Mouse (Mus musculus): ENCODE results near the gene Gprin1. TPM values are rescaled to one million over a fixed set of nuclear protein-coding genes. Genes with fewer than 3 reads are reported as not detected.

The Gprin1 gene
- total and polyA plus RNA-seq, 2 experiments from 2014 or later: 39.0 to 213 TPM

- H3K27ac ChIP-seq (ENCODE audit: low read depth, low read length): peak overlapping the region; percentile 87
- H3K9me3 ChIP-seq (ENCODE audit: low read length): no peaks in the 10 kb centered on the region
- H3K36me3 ChIP-seq (ENCODE audit: insufficient read depth): no peaks in the 10 kb centered on the region
- peaks cover 55% of the 10 kb centered on the region for H3K4me1 ChIP-seq (ENCODE audit: insufficient read depth)
- no peak for TF ChIP-seq CTCF (IDR thresholded peaks at IDR 0.05; ENCODE audit: low read depth)
- DNase-seq: peak; percentile 75
- peak overlapping the region; percentile 33; the same call in 1 of the 2 replicates for H3K9ac ChIP-seq
- ATAC-seq: peak; percentile 39
- no peaks in the 10 kb centered on the region for H3K27me3 ChIP-seq (ENCODE audit: insufficient read depth, low read length)
- 0 out of 2 replicates have a peak overlapping the region, but pooled peaks have one; percentile 5 for H3K4me3 ChIP-seq (ENCODE audit: low read depth, low read length)
- peak overlapping the region; percentile 30 for H3K4me2 ChIP-seq (ENCODE audit: low read depth)
- WGBS: 10% methylated on average over 9 of the region's 9 CpGs
These were observed 5.6 kb upstream of the Gprin1 start for GRCm38 (mm10) chr13:54755201-54755830.

GRCm38 (mm10) chr13:54754169-54755080, 4.8 kb upstream of the Gprin1 start:
- Histone ChIP-seq H3K4me2 (ENCODE audit: low read depth) (no peak overlapping the region), H3K9ac (no peak overlapping the region), H3K27ac (ENCODE audit: low read depth, low read length) (peak overlapping the region; percentile 87), H3K36me3 (ENCODE audit: insufficient read depth) (no peaks in the 10 kb centered on the region), H3K9me3 (ENCODE audit: low read length) (no peaks in the 10 kb centered on the region), H3K4me1 (ENCODE audit: insufficient read depth) (peaks cover 48% of the 10 kb centered on the region), H3K27me3 (ENCODE audit: insufficient read depth, low read length) (no peaks in the 10 kb centered on the region), H3K4me3 (ENCODE audit: low read depth, low read length) (no peak overlapping the region)
- no peak for TF ChIP-seq CTCF (IDR thresholded peaks at IDR 0.05; ENCODE audit: low read depth)
- no peak for DNase-seq
- 30% methylated on average over 12 of the region's 12 CpGs for WGBS
- ATAC-seq: no peak

DNA sequence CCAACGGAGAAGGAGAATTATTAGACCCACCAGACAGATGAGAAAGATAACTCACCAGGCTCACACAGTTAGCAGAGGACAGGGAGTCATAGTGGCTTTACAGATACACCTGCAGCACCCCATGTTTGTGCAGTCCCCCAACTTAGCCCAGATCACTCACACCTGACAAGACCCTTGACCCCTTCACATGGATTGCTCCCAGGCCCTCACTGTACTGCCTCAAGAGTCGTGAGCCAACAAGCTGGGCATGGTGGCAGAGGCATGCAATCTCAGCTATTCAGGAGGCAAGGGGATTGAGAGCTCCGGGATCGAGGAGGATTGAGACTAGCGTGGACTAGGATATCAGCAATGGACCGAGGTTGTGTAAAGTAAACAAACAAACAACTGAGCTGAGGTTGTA, 4.1 kb upstream of the Gprin1 start:
- Histone ChIP-seq H3K27me3 (ENCODE audit: insufficient read depth, low read length) (no peaks in the 10 kb centered on the region), H3K36me3 (ENCODE audit: insufficient read depth) (no peaks in the 10 kb centered on the region), H3K4me2 (ENCODE audit: low read depth) (no peak overlapping the region), H3K9ac (no peak overlapping the region), H3K4me3 (ENCODE audit: low read depth, low read length) (no peak overlapping the region), H3K27ac (ENCODE audit: low read depth, low read length) (peak overlapping the region; percentile 35; the same call in 1 of the 2 replicates), H3K4me1 (ENCODE audit: insufficient read depth) (peaks cover 44% of the 10 kb centered on the region), H3K9me3 (ENCODE audit: low read length) (no peaks in the 10 kb centered on the region)
- no peak for TF ChIP-seq CTCF (IDR thresholded peaks at IDR 0.05; ENCODE audit: low read depth)
- DNase-seq (no peak), ATAC-seq (no peak)
- WGBS: 68% methylated on average over 6 of the region's 6 CpGs

DNA sequence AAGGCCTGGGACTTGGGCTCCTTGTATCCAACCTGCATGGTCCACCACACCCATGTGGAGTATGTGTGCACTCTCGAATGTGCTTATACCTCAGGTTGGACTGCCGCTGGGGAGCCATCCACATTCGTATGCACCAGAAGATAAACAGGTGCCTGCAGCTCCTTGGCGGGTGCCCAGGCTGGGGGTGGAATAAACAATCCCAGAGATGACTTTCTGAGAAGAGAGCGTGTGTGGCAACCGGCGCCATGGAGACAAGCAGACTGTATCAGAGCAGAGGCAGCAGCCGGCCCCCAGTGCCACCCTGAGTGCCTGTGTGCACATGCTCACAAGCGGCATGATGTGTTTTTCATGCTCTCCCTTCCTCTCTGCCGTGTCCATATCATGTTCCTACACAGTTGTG, 3.0 kb upstream of the Gprin1 start:
- no peak for TF ChIP-seq CTCF (IDR thresholded peaks at IDR 0.05; ENCODE audit: low read depth)
- peak overlapping the region; percentile 64; the same call in 1 of the 2 replicates for H3K27ac ChIP-seq (ENCODE audit: low read depth, low read length)
- H3K9me3 ChIP-seq (ENCODE audit: low read length): no peaks in the 10 kb centered on the region
- no peak overlapping the region for H3K4me2 ChIP-seq (ENCODE audit: low read depth)
- no peaks in the 10 kb centered on the region for H3K27me3 ChIP-seq (ENCODE audit: insufficient read depth, low read length)
- H3K4me3 ChIP-seq (ENCODE audit: low read depth, low read length): no peak overlapping the region
- peak; percentile 66 for DNase-seq
- H3K36me3 ChIP-seq (ENCODE audit: insufficient read depth): no peaks in the 10 kb centered on the region
- no peak overlapping the region for H3K9ac ChIP-seq
- WGBS: 50% methylated on average over 10 of the region's 10 CpGs
- H3K4me1 ChIP-seq (ENCODE audit: insufficient read depth): peaks cover 45% of the 10 kb centered on the region
- ATAC-seq: no peak

- Histone ChIP-seq H3K4me3 (ENCODE audit: low read depth, low read length) (no peak overlapping the region), H3K4me2 (ENCODE audit: low read depth) (peak overlapping the region; percentile 81; the same call in 1 of the 2 replicates), H3K27me3 (ENCODE audit: insufficient read depth, low read length) (no peaks in the 10 kb centered on the region), H3K9me3 (ENCODE audit: low read length) (no peaks in the 10 kb centered on the region), H3K4me1 (ENCODE audit: insufficient read depth) (peaks cover 44% of the 10 kb centered on the region), H3K9ac (no peak overlapping the region), H3K27ac (ENCODE audit: low read depth, low read length) (no peak overlapping the region), H3K36me3 (ENCODE audit: insufficient read depth) (no peaks in the 10 kb centered on the region; the same call in 1 of the 2 replicates)
- TF ChIP-seq CTCF (IDR thresholded peaks at IDR 0.05; ENCODE audit: low read depth): no peak
- ATAC-seq (no peak), DNase-seq (no peak)
- 8% methylated on average over 8 of the region's 8 CpGs for WGBS
These were observed 1.0 kb upstream of the Gprin1 start for GRCm38 (mm10) chr13:54750699-54751098.

DNA sequence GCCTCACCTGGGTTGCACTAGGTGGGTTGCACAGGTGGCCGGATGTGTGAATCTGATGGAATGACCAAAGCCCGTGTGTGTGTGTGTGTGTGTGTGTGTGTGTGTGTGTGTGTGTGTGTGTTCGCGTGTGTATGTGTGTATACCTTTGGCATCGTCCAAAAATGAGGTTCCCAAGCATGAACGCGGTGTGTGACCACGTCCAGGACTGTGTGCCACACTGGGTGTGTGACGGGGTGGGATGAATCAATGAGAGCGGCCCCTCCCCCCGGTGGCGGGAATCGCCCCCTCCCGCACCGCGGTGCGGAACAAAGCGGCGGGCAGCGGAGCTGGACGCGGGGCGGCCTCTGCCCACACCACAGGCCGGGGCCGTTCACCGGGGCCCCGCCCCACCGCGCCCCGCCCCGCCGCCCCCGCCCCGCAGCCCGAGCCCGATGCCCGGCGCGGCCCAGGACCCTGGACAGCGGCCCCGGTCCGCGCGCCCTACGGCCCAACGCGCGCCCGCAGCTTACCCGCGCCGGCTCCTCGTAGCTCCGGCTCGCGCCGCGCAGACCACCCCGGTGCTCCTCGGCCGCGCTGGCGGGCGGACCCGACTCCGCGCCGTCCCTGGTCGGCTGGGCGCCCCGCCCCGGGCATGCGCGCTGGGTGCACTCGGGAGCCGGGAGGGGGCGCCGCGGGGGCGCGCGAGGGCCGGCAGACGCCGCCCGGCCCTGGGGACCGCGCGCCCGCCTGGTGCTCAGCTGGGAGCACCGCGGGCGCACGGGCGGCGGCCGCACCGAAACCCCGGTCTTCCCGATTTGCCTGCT, 412 bp downstream of the Gprin1 start:
- peak; percentile 89 for ATAC-seq
- peak overlapping the region; percentile 81 for H3K4me2 ChIP-seq (ENCODE audit: low read depth)
- H3K27me3 ChIP-seq (ENCODE audit: insufficient read depth, low read length): no peaks in the 10 kb centered on the region
- peak overlapping the region; percentile 82 for H3K9ac ChIP-seq
- no peaks in the 10 kb centered on the region for H3K9me3 ChIP-seq (ENCODE audit: low read length)
- peak overlapping the region; percentile 91 for H3K27ac ChIP-seq (ENCODE audit: low read depth, low read length)
- TF ChIP-seq CTCF (IDR thresholded peaks at IDR 0.05; ENCODE audit: low read depth): no peak
- H3K4me3 ChIP-seq (ENCODE audit: low read depth, low read length): peak overlapping the region; percentile 82
- peaks cover 45% of the 10 kb centered on the region for H3K4me1 ChIP-seq (ENCODE audit: insufficient read depth)
- DNase-seq: peak; percentile 90
- no peaks in the 10 kb centered on the region; the same call in 1 of the 2 replicates for H3K36me3 ChIP-seq (ENCODE audit: insufficient read depth)
- WGBS: 3% methylated on average over 58 of the region's 100 CpGs
